Mouse (Mus musculus): Measurements from ENCODE around the gene Fmod.

The Fmod gene

DNA sequence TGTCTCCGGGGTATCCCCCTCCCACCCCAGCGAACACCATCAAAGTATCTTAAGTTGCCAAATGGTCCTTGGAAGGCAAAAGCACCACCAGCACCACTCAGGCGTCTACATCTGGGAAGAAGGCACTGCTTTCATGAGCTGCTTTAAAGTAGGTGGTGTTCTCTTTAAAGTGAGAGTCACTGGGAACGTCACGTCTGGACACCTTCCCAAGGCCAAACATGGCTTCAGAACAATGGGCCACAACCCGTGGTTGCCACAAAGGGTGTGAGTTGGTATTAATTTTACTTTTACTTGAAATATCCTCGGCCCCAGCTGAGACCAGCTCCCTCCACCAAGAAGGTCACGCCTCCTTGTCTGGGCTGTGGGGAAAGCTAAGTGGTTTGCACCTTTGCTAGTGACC, 20.7 kb downstream of the Fmod start:
- no peak for DNase-seq

DNA sequence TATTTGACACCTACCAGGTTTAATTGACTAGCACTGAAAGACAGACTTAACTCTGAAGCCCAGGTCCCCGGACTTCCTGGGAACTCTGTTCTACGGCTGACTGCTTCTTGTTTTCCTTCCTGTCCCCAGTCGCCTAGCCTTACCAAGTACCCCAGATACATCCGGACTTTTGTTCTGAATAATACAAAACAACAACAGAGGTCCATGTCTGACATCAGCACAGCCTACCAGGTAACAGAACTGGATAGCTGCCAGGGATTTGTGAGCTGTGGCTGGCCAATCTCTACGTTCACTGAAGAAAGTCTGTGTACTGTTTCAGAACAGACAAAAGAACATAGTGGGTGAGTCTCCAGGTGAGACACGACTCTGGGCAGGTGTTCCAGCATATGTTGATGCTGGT, 21.8 kb downstream of the Fmod start:
- no peak for DNase-seq

DNA sequence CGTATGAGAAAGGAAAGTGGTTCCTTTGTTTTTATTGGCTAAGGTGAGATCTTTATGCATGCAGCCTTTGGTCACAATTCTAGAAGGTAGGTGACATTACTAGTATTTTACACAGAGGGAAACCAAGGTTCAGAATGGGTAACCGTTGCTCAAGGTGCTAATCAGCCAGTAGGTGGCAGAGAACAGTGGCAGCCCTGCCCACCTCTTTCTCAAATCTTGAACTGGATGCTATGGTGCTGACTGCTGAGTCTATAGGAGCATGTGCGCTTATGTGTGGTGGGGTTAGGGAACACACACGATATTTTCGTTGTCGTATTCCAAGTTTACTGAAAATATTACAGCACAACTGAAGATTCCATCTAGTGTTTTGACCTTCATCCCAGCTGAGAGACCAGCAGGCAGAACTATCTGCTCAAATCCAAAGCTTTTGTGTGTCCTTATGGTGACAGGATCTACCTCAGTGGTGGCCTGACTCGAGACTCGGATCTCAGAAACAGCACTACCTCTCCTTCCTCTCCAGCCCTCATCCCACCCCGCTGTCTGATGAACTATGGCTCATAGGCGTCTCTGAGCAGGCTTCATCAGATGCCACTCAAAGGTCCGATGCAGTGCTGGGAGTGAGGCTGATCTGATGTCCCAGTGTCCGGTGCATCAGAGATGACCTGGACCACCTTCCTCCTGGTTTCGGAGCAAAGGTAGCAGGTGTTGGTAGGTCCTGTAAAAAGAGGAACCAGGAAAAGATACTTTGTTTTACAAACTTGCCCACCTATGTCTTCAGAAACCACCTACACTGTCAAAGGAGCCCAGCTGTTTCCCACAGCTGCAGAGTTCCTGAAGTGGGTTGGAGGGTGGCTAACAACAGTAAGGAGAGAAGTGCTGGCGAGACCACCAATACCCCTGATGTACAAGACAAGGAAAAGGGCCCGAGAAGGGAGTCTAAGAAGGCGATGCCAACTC, 23.0 kb downstream of the Fmod start:
- no peak for DNase-seq

DNA sequence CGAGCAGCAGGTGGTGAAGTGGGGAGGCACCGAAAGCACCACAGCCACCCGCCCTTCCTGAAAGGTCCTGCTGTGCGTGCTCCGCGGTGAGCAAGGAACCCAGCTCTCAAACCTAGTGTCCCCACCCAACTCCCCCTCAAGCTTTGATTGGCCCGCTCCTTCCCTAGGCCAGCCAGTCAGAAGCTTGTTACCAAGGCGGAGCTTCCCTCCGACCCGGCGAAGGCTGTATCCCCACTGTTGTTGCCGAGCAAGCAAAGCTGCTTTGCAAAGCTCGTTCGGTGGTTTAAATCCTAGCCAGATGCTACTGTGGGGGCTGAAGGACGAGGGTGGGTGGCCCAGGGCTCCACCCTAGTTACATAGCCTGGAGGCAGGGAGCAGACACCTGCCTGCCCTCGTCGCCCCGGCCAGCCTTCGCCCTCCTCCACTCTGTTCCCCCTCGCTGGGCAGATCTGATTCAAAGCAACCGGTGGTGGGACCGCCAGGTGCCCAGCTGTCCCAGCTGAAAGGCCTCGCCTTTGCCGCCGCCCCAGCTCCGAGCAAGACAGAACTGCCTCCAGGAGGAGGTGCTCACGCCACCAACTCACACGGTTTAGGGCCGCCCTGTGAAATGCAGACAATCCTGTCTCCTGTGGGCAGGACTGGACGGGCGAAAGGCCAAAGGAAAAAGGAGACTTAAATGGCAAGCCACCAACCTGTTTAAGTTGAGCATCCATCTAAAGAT, 24.0 kb downstream of the Fmod start:
- DNase-seq = peak; percentile 85

DNA sequence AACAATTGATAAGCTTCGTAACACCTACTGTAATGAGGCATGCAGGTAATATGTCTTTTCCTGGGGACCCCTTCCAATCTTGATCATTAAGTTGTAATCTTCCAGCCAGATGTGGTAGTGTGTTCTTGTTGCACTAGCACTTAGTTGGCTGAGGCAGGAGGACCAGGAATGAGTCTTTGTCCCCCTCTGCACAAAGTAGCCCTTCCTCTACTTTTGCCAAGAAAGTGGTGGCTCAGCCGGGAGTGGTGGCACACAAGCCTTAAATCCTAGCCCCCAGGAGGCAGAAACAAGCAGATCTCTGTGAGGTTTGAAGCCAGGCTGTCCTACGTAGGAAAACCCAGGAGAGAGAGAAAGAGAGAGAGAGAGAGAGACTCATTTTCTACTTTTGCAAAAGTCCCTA, 24.9 kb downstream of the Fmod start:
- no peak for DNase-seq

DNA sequence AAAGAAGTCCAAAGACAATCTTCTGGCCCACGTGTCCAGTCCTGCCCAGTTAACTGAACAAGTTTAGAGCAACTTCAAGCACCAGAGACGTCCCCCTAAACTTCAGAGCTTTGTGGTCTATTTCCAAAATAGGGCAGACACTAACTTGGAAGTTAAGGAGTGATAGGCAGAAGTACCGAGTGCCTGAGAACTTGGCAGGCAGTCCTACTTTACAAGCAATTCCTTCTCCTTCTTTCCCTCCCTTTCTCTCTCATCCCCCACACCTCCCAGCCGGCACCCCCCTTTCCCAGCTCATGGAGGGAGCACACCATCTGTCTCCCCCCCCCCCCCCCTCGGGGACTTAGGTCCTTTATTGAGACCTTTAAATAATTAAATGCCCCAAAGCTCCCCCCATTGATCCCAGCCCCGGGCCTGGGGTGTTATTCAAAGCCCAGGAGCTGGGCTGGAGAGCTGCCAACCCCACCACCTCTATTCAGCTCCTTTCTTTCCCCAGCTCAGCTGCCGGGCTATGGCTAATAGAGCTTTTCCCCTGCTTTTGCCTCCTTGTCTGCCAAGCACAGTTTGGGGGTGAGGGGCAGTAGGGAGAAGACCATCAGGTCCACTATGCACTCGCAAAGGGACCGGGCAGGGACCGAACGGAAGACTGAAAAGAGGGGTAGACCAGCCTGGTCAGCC, 25.5 kb downstream of the Fmod start:
- no peak for DNase-seq

DNA sequence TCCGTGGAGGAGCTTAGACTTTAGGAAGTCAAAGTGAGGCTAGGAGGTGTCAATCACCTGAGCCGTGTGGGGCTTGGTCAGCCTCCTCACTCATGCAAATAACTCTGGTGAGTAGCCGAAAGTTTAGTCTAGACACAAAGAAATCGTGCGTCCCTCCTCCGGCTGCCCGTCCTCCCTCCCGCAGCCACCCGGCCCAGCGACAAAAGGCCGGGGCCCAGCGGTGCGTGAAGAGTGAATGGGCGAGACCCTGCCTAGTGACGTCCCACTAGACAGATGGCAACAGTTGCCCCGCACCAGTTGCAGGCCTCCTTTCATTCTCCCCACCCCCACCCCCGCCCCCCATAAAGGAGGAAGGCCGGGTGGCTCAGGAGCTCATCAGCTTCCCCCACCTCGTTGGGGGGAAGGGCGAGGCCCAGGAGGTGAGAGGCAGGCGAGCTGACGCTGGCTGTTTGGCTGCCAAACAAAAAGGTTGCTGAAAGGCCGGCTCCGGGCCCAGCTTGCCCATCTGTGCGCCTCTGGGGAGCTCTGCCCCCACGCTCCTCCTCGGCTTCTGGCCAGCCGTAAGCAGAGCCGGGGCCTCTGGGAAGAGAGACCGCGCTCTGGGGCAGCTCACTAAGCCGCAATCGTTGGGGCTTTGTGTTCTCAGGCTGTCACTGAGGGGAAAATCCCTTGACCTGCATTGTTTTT, 26.2 kb downstream of the Fmod start:
- no peak for DNase-seq

DNA sequence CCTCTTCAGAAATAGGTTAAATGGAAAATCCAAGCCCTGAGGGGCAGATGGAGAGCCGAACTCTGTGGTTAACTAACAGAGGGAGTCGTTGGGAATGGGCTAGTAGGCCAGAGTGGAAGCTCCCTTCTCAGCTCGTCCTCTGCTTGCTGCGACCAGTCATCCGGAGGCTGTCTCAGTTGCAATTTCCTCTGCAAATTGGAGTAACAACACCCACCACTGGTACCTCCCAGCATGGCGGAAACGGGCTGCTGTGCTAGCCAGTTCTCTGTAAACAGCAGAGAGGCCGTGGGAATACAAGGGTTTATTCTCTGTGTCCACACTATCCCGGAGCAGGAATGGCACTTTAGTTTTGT, 26.7 kb downstream of the Fmod start:
- no peak for DNase-seq

DNA sequence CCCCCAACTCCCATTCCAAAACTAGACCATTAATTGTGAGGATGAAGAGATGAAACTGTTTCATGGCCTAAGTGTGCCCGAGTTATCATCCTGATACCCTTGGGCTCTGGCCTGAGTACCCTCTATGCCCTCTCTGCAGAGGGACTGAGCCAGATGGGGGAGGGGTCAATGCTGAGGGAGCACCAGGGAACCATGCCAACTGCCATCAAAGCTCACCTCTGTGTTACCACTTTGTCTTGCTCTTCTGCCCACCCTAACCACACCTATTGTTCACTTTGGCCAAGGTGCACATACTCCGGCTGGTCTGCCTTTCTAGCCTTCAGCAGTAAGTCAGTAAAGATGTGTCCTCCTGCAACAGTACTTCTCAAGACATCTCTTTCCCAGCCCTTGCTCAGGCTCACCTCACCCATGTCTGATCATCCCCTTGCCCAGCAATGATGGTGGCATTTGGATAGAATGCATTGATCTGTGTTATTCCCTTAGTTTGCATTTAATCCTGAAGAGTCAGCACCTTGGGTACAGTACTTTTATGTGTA, 27.3 kb downstream of the Fmod start:
- no peak for DNase-seq

DNA sequence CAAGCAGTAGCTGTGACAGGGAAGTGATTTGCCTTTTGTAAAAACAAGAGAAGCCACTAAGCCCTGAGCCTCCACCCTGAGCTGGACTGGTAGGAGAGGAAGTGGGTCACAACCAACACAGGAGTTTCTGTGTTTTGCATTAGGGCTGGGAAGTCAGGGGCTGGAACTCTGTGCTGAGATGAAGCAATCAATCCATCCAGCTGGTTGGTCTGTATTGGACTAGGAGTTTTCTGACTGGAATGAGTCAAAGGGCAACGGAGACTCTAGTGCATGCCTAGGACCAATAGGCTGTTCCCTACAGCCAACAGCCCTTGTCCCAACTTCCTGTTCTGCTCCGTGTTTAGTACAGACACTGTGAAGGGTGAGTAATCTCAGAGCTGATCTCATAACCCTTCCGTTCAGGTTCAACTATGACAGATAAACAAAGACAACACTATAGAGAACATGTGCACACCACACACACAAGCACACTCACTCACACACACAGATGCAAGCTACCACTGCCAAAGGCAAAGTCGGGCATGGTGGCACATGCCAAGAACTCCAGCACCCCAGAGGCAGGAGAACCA, 28.3 kb downstream of the Fmod start:
- no peak for DNase-seq

DNA sequence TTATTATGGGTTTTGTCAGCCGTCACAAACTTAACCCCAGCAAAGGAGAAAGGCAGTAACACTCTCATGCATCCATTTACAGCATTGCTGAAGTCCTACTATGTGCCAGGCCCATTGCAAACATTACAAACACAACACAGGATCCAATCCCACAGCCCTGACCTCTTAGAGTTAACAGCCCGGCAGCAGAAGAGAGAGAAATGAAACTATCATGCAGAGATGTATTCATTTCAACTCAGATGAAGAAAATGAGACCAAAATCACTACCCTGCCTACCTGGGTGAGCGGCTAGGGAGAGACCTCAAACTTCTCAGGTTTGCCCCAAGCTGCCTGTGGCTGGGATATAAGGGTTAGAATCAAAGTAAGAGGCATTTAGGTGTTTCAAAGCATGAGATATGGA, 29.5 kb downstream of the Fmod start:
- no peak for DNase-seq

DNA sequence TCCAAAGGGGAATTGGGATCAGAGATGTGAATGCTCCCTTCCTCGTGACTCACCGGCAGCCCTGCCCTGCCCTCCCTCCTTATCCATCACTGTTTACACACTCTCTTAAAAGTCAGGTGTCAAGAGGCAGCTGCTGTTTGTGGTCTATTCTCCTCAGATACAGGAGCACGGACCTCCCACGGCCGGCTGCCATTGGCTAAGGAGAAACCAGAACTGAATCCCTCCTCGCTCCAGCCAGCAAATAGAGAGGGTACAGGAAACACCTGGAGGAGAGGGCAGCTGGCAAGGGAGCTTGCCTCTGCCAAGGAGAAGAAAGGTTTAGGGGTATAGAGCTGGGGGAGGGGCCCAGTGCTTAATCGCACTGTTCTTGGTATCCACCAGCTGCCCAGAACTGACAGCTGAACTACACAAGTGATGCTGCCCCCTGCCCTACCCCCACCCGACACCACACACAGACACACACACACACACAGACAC, 30.1 kb downstream of the Fmod start:
- no peak for DNase-seq

DNA sequence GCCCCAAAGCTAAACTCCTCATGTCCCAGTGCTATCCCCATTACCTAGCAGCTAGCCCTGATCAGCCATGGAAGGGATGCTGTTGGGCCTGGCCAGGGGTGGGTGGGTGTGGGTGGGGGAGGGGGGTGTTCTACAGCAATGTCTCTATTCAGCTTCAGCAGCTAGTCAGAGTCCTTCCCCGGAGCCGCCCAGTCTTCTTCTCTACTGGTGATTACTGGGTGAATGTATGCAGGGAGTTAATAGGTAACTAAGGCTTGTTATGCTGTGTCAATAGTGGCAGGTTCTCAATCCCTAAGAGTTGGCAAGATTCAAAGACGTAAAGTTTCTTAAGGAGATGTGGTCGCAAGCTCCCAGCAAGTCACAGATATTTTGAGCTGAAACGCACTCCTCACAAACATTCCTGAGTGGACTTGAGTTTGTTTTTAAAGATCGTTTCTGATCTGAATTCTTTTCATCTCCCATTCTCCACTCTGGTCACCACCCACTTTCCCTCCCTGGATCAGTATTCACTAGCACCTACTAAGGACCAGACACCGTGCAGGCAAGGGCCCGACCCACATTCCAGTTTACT, 33.1 kb downstream of the Fmod start:
- DNase-seq = no peak

DNA sequence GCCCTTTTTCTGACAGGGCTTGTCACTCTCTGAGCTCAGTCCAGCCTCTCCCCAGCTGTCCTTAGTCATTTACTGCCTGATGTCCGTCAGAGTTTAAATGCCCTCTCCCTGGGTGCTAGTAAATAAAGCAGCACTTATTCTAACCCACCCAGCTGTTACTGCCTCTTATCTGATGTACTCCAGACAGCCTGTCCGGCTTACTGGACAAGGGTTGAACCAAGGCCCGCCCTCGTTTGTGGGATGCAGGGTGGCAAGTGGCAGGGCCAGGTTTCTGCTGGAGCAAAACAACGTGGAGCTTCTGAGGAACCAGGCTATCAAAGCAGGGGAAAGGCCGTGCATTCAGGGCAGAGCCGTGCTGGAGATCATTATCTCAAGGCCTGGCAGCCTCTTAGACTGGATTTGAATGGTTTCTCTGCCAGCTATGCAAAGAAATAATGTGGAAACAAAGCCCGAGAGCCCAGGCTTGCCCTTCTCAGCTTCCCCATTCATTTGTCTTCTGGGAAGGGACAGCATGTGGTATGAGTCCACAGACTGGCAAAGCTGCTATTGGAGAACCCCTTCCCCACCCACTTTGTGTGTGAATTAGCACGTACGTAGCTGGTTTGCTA, 34.5 kb downstream of the Fmod start:
- DNase-seq = no peak

DNA sequence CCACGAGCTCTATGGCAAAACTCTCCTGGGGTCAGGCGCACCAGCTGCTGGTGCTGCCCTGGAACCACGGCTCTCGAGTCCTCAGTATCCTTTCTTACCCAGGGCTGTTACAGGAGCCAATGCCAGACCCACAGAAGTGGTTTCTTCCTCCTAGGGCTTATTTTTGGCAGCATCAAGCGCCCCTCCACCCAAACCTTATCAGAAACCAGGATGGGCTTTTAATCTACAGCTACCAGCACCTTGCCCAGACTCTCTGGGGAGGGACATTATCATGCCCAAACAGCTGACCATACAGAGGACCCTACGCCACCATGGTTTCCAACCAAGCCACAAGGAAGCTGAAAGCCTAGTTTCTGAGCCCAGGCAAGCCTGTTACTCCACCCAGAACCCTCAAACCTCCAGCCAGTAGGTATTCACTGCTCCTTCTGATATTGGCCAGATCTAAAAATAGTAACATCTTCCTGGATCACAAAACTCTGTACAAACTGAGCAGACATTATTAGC, 36.1 kb downstream of the Fmod start:
- DNase-seq = no peak

DNA sequence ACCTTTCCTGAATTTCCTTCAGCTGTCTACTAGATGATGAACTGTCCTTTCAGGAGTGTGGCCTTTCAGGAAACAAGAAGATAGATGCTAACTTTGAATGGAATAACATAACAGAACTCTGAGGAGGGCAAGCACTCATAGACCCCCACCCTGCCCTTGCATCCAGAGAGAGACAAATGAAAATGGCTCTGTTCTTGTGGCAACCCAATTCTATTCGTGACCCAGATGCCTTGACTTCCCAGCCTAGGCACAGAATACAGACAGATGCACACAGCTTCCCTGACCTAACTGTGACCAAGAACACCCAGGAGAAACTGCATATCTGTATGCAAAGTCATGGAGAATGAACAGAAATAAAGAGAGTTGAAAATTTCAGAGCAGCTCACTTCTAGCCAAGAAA, 36.6 kb downstream of the Fmod start:
- no peak for DNase-seq

DNA sequence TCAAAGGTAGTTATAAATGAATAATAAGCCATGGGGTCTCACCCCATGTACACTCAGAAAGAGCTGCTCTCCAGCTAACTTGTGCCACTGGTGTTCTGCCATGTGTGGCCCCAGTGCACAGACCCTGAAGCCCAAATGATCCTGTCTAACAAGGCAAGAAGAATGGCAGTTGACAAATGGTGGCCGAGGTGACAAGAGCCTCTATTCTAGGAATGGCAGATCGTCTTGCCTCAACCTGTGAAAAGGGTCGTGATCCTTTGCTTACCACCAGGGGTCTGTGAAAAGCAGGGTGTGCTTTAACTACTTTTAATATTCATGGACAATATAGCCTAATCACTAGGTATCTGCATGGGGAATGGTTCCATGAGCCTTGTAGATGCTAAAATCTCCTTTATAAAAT, 37.1 kb downstream of the Fmod start:
- DNase-seq = no peak

DNA sequence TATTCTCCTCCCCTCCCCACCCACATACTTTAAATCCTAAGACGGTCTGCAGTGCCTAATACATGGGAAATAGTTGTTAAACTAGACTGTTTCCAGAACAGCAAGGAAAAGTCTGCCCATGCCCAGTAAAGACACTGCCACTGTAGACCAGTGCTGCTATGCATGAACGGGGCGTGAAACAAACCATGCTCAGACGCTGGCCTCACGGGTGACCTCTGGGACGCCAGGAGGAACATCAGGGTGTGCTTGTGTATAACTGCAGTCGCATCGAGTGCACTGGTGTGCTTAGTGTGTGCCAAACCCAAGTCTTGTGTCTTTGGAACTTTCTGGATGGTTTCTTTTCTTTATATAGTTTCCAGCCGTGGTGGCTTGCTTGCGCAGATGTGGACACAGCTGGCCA, 37.6 kb downstream of the Fmod start:
- no peak for DNase-seq

DNA sequence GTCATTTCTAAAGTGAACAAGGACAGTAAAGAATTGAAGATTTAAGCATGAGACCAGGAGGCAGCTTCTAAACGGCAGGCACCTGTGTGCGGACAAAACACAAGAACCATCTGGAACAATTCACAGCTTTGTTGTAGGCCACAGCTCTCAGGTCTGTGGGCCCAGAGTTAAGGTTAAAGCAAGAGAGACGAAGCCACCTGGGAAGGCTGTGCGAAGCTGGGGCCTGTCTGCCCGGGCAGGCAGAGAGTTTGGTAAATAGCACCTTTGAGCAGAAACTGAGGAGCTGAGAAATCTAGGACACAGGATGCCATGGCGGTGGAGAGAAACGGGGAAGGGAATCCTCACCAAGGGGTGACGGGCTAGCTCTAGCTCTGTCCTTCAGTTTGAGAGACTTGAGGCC, 38.5 kb downstream of the Fmod start:
- DNase-seq = no peak

DNA sequence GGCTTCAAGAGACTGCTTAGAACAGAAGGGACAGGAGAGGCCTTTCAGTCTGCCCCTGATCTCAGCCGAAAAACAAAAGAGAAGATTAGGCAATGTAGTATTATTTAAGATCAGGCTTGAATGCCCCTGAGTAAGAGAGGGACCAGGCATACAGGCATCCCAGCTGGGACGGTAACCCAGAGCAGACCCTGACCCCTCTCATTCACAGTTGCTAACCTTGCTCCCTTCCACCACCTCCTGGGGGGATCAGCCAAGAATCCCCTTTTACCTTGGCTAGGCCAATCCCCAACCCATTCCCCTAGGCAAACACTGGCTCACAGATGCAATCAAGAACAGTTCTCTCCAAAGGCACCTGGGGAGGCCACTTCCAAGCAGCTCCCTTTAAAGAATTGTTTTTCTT, 39.7 kb downstream of the Fmod start:
- no peak for DNase-seq

DNA sequence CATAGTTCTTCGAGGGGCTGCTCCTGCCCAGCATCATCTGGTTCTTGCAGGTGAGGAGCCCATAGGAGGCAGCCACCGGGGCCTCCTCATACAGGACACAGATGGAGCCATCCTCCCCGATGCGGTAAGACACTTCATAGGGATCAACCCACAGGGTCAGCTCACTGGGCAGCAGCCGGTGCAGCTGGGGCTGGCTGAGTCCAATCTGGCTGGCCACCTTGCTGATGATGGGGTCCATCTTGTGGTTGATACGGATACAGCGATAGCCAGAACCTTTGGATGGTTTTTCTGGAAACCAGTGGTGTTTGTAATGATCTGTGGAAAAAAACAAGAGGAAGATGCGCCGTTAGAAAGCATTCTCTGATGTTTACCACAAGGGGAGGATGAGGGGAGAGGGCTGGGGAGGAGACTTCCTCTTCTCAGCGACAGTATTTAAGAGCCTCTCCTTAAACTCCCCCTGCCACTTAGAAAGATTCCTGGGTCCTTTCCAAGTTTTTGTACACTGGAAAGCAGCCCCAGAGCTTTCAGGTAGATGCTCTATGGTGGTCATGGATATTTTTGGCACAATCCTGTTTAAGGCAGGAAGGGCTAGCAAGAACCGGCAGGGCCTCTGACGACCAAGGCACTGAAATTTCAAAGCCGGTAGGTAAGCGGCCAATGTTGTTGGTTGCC, 40.5 kb downstream of the Fmod start:
- DNase-seq = peak; percentile 54
